Comparison of ENCODE assay signal across 9 mouse cellular contexts in genomic region chr4:156255078-156255839, GRCm38 (mm10). TPM values are rescaled to one million over a fixed set of nuclear protein-coding genes. Genes with fewer than 3 reads are reported as not detected.
DNase-seq lines count a peak whose midpoint lies in the region; ATAC-seq lines count a peak whose summit lies in the region.
"Had no signal": no experiment of that assay in that cellular context is flagged by ENCODE, and none has a peak within 500 bp of the region (broad histone marks: within the 10 kb centered on the region; RNA-seq: fewer than 3 reads in every experiment).

Gene Samd11 (minus strand): TSS chr4:156255657.

- H3K27ac ChIP-seq in kidney, embryonic 14.5 days (ENCODE audit: low read depth, low read length) = no peak within 1 kb of the TSS
- H3K27ac ChIP-seq in embryonic facial prominence, embryonic 13.5 days = no peak within 1 kb of the TSS
- 0 out of 2 replicates have a peak within 1 kb of the TSS, but pooled peaks have one; percentile 40 for H3K27ac ChIP-seq in limb, embryonic 10.5 days
- H3K27ac ChIP-seq in neural tube, embryonic 11.5 days (ENCODE audit: low read depth, low read length) = 0 out of 2 replicates have a peak within 1 kb of the TSS, but pooled peaks have one; percentile 4

- H3K4me1 ChIP-seq in kidney, embryonic 14.5 days (ENCODE audit: control insufficient read depth, insufficient read depth, low read length) = peaks cover 13% of the 10 kb centered on the region; the same call in 1 of the 2 replicates
- H3K4me1 ChIP-seq in embryonic facial prominence, embryonic 13.5 days = peaks cover 15% of the 10 kb centered on the region; the same call in 1 of the 2 replicates
- H3K4me1 ChIP-seq in limb, embryonic 10.5 days = peaks cover 16% of the 10 kb centered on the region
- no peaks in the 10 kb centered on the region for H3K4me1 ChIP-seq in neural tube, embryonic 11.5 days (ENCODE audit: control insufficient read depth, insufficient read depth, low read length)

- H3K4me2 ChIP-seq in kidney, embryonic 14.5 days (replicated peaks; ENCODE audit: low read depth, low read length) = peak within 1 kb of the TSS; percentile 6; the same call in 1 of the 2 replicates
- peak within 1 kb of the TSS; percentile 42 for H3K4me2 ChIP-seq in embryonic facial prominence, embryonic 13.5 days
- peak within 1 kb of the TSS; percentile 31 for H3K4me2 ChIP-seq in neural tube, embryonic 11.5 days (ENCODE audit: low read depth)

- peaks cover 27% of the 10 kb centered on the region for H3K27me3 ChIP-seq in kidney, embryonic 14.5 days (ENCODE audit: control insufficient read depth, insufficient read depth, low read length)
- H3K27me3 ChIP-seq in embryonic facial prominence, embryonic 13.5 days = peaks cover 41% of the 10 kb centered on the region
- H3K27me3 ChIP-seq in limb, embryonic 10.5 days (ENCODE audit: low read depth, poor library complexity, severe bottlenecking) = peaks cover 49% of the 10 kb centered on the region
- peaks cover 26% of the 10 kb centered on the region for H3K27me3 ChIP-seq in neural tube, embryonic 11.5 days (ENCODE audit: control insufficient read depth, insufficient read depth, low read length)
- H3K27me3 ChIP-seq: Patski had no signal

- peak within 1 kb of the TSS; percentile 15 for H3K4me3 ChIP-seq in kidney, embryonic 14.5 days (ENCODE audit: low read length)
- peak within 1 kb of the TSS; percentile 25 for H3K4me3 ChIP-seq in embryonic facial prominence, embryonic 13.5 days
- H3K4me3 ChIP-seq in limb, embryonic 10.5 days = peak within 1 kb of the TSS; percentile 37; the same call in 1 of the 2 replicates
- peak within 1 kb of the TSS; percentile 21 for H3K4me3 ChIP-seq in neural tube, embryonic 11.5 days (ENCODE audit: low read depth, low read length)

- WGBS in kidney, embryonic 14.5 days = 3% methylated on average over 26 of the region's 26 CpGs
- 3% methylated on average over 26 of the region's 26 CpGs for WGBS in embryonic facial prominence, embryonic 13.5 days
- WGBS in limb, embryonic 10.5 days = 3% methylated on average over 26 of the region's 26 CpGs
- 2% methylated on average over 26 of the region's 26 CpGs for WGBS in neural tube, embryonic 11.5 days

- H3K36me3 ChIP-seq in kidney, embryonic 14.5 days (ENCODE audit: control insufficient read depth, insufficient read depth, low read length) = no peaks in the 10 kb centered on the region
- no peaks in the 10 kb centered on the region for H3K36me3 ChIP-seq in embryonic facial prominence, embryonic 13.5 days
- no peaks in the 10 kb centered on the region for H3K36me3 ChIP-seq in limb, embryonic 10.5 days
- no peaks in the 10 kb centered on the region for H3K36me3 ChIP-seq in neural tube, embryonic 11.5 days (ENCODE audit: control insufficient read depth, insufficient read depth, low read length)

- peak within 1 kb of the TSS; percentile 4; the same call in 1 of the 2 replicates for H3K9ac ChIP-seq in kidney, embryonic 14.5 days (ENCODE audit: low read depth, low read length)
- H3K9ac ChIP-seq in embryonic facial prominence, embryonic 13.5 days = 0 out of 2 replicates have a peak within 1 kb of the TSS, but pooled peaks have one; percentile 27
- peak within 1 kb of the TSS; percentile 22 for H3K9ac ChIP-seq in neural tube, embryonic 11.5 days (ENCODE audit: low read length)

- ATAC-seq in kidney, embryonic 14.5 days (ENCODE audit: low FRiP score, low TSS enrichment) = peak; percentile 67
- ATAC-seq in embryonic facial prominence, embryonic 13.5 days (ENCODE audit: insufficient number of reproducible peaks, insufficient read depth, low FRiP score, low TSS enrichment, low read depth) = 0 out of 2 replicates have a peak, but pooled peaks have one; percentile 15
- ATAC-seq in neural tube, embryonic 11.5 days (ENCODE audit: insufficient read depth, low FRiP score, low TSS enrichment) = 0 out of 2 replicates have a peak, but pooled peaks have one; percentile 33
- ATAC-seq: Patski had no signal

- no peak for DNase-seq in kidney, postnatal 36 days
- peak; percentile 47 for DNase-seq in limb, embryonic 10.5 days (ENCODE audit: low spot score)
- DNase-seq in neural tube, embryonic 11.5 days (ENCODE audit: low spot score) = peak; percentile 42
- DNase-seq in urinary bladder, postnatal 36 days (ENCODE audit: low spot score in 2 of 2) = no peak
- DNase-seq in adrenal gland, adult 8-10 months = no peak
- DNase-seq in frontal cortex, postnatal 14 days (ENCODE audit: low spot score in 2 of 2) = no peak

- H3K9me3 ChIP-seq in kidney, embryonic 14.5 days (ENCODE audit: control insufficient read depth, low read length) = no peaks in the 10 kb centered on the region
- H3K9me3 ChIP-seq in embryonic facial prominence, embryonic 13.5 days = no peaks in the 10 kb centered on the region
- H3K9me3 ChIP-seq in limb, embryonic 10.5 days (replicated peaks) = no peaks in the 10 kb centered on the region
- H3K9me3 ChIP-seq in neural tube, embryonic 11.5 days (ENCODE audit: control insufficient read depth, low read length) = no peaks in the 10 kb centered on the region

RNA-seq across cellular contexts. Expression of gene Samd11, which starts in this region (rescaled TPM):
- polyA plus RNA-seq in kidney, embryonic 14.5 days (2014; fragmentation: Nextera tagmentation; extraction: Ambion mirVana) = 0.18 and 0.20 TPM in 2 replicates
- 0.62 and 0.66 TPM in 2 replicates for polyA plus RNA-seq in embryonic facial prominence, embryonic 13.5 days (2015; fragmentation: Nextera tagmentation; extraction: Ambion mirVana)
- 0.59 and 1.1 TPM in 2 replicates for polyA plus RNA-seq in limb, embryonic 10.5 days (2016; fragmentation: Nextera tagmentation; extraction: Ambion mirVana)
- polyA plus RNA-seq in neural tube, embryonic 11.5 days (2014; fragmentation: Nextera tagmentation; extraction: Ambion mirVana) = 1.4 and 2.6 TPM in 2 replicates
- total RNA-seq in adrenal gland, adult 8-10 months (2022) = 1 to 10 TPM; 1.6 to 4.7 (median 3.3) TPM

Comparison
In these comparisons a context has a peak if more than half of its experiments do, and no peak if none do; other contexts are left out.
1. Peak in ATAC-seq, H3K4me3 ChIP-seq, H3K9ac ChIP-seq and H3K4me2 ChIP-seq in kidney, embryonic 14.5 days; RNA of the gene not detected or under 1 TPM.
2. Peak in ATAC-seq, H3K4me3 ChIP-seq, H3K9ac ChIP-seq and H3K4me2 ChIP-seq in embryonic facial prominence, embryonic 13.5 days; RNA of the gene not detected or under 1 TPM.
3. ATAC-seq: peak in every context shown above with its lines; median percentile 67 in kidney, embryonic 14.5 days; 33 in neural tube, embryonic 11.5 days; 15 in embryonic facial prominence, embryonic 13.5 days.
4. H3K27ac ChIP-seq: peak in limb, embryonic 10.5 days (single experiment) and neural tube, embryonic 11.5 days (single experiment); none in kidney, embryonic 14.5 days (single experiment) and embryonic facial prominence, embryonic 13.5 days (single experiment).
5. DNase-seq: peak in limb, embryonic 10.5 days (single experiment) and neural tube, embryonic 11.5 days (single experiment); none in kidney, postnatal 36 days (0 of 2), urinary bladder, postnatal 36 days (0 of 2), adrenal gland, adult 8-10 months (single experiment) and frontal cortex, postnatal 14 days (0 of 2).
6. Peak in every context shown above with its lines, with median percentiles within 50 percentile points of each other: H3K4me2 ChIP-seq, H3K4me3 ChIP-seq and H3K9ac ChIP-seq.